Mouse (Mus musculus) embryonic facial prominence, embryonic 12.5 days (tissue): Measurements from ENCODE around the gene F9. TPM values are rescaled to one million over a fixed set of nuclear protein-coding genes. Genes with fewer than 3 reads are reported as not detected.

ENCODE experiments used
- polyA plus RNA-seq: library from polyadenylated mRNA; unstranded; fragments of >200 nt; fragmentation: Nextera tagmentation; extraction: Ambion mirVana; gene quantifications from 2 replicates; pipeline ENCODE4 v1.2.1, GENCODE M21; 2016

F9 gene
- polyA plus RNA-seq, 1 experiment from 2014 or later: not detected

Other genes with a start within 250 kb of the F9 start
- gene Mcf2, start 179.6 kb downstream of the F9 start, polyA plus RNA-seq: 0.42 and 0.50 TPM in 2 replicates